Comparison of ENCODE assay signal across 39 mouse cellular contexts in genomic region chr10:58236613-58237012, GRCm38 (mm10). TPM values are rescaled to one million over a fixed set of nuclear protein-coding genes. Genes with fewer than 3 reads are reported as not detected.
DNase-seq lines count a peak whose midpoint lies in the region; ATAC-seq and TF ChIP-seq lines count a peak whose summit lies in the region.
"Had no signal": no experiment of that assay in that cellular context is flagged by ENCODE, and none has a peak within 500 bp of the region (broad histone marks: within the 10 kb centered on the region; RNA-seq: fewer than 3 reads in every experiment).

Gm4981 (minus strand) TSS chr10:58236701.

- H3K9me3 ChIP-seq in heart, embryonic 10.5 days = peaks cover 18% of the 10 kb centered on the region
- H3K9me3 ChIP-seq in stomach, postnatal 0 days (ENCODE audit: control insufficient read depth, low read length) = peaks cover 9% of the 10 kb centered on the region
- H3K9me3 ChIP-seq in forebrain, embryonic 16.5 days (ENCODE audit: control insufficient read depth, low read length) = peaks cover 13% of the 10 kb centered on the region

- ATAC-seq in common myeloid progenitor, adult 5-6 weeks (replicated peaks; ENCODE audit: low read depth, poor library complexity, severe bottlenecking) = 0 out of 2 replicates have a peak, but pooled peaks have one; percentile 5
- ATAC-seq in stomach, postnatal 0 days (ENCODE audit: low FRiP score, low TSS enrichment) = peak; percentile 9; the same call in 1 of the 2 replicates
- no peak for ATAC-seq in forebrain, embryonic 16.5 days
- ATAC-seq: forebrain, postnatal 0 days; inflammation-experienced regulatory T-cells, adult 6 months had no signal

- H3K4me3 ChIP-seq in heart, embryonic 10.5 days = no peak within 1 kb of the TSS
- H3K4me3 ChIP-seq in stomach, postnatal 0 days (ENCODE audit: low read depth, low read length) = no peak within 1 kb of the TSS
- H3K4me3 ChIP-seq in forebrain, embryonic 16.5 days (replicated peaks; ENCODE audit: low read length) = no peak within 1 kb of the TSS
- H3K4me3 ChIP-seq: embryonic facial prominence, embryonic 13.5 days; forebrain, embryonic 10.5 days; heart, embryonic 12.5 days; hindbrain, embryonic 15.5 days; kidney, embryonic 15.5 days; left cerebral cortex, adult 2 months; limb, embryonic 13.5 days; liver, embryonic 13.5 days had no signal

- no peaks in the 10 kb centered on the region for H3K36me3 ChIP-seq in heart, embryonic 10.5 days
- H3K36me3 ChIP-seq in stomach, postnatal 0 days (ENCODE audit: control insufficient read depth, insufficient read depth, low read length) = no peaks in the 10 kb centered on the region
- H3K36me3 ChIP-seq in forebrain, embryonic 16.5 days (ENCODE audit: control insufficient read depth, insufficient read depth) = no peaks in the 10 kb centered on the region
- H3K36me3 ChIP-seq: embryonic facial prominence, embryonic 13.5 days; forebrain, embryonic 10.5 days; heart, embryonic 12.5 days; hindbrain, embryonic 15.5 days; kidney, embryonic 15.5 days; limb, embryonic 13.5 days had no signal

- intact Hi-C loops in heart, postnatal 14 days (cut with DNase I) = no loop called here

- no peak within 1 kb of the TSS for H3K9ac ChIP-seq in stomach, postnatal 0 days (ENCODE audit: low read length)
- H3K9ac ChIP-seq in forebrain, embryonic 16.5 days (replicated peaks; ENCODE audit: low read depth, low read length) = no peak within 1 kb of the TSS
- H3K9ac ChIP-seq: embryonic facial prominence, embryonic 13.5 days; forebrain, postnatal 0 days; heart, embryonic 12.5 days; hindbrain, embryonic 15.5 days; kidney, embryonic 15.5 days; limb, embryonic 13.5 days; liver, embryonic 13.5 days had no signal

- H3K4me2 ChIP-seq in stomach, postnatal 0 days (replicated peaks; ENCODE audit: low read depth) = no peak within 1 kb of the TSS
- no peak within 1 kb of the TSS for H3K4me2 ChIP-seq in forebrain, embryonic 16.5 days (ENCODE audit: low read length)
- H3K4me2 ChIP-seq: embryonic facial prominence, embryonic 13.5 days; heart, embryonic 12.5 days; hindbrain, embryonic 15.5 days; kidney, embryonic 15.5 days; limb, embryonic 13.5 days; liver, embryonic 13.5 days had no signal

- peak; percentile 83 for DNase-seq in heart, embryonic 10.5 days (ENCODE audit: low spot score)
- no peak for DNase-seq in heart, postnatal 14 days
- DNase-seq in 3134 (ENCODE audit: extremely low read depth, insufficient read length, low spot score) = peak; percentile 63
- DNase-seq in stomach, postnatal 0 days (ENCODE audit: low spot score) = no peak
- no peak for DNase-seq in adipocyte (ENCODE audit: low spot score)
- DNase-seq: adrenal gland, postnatal 14 days; cerebellum, adult 11 months; cerebellum, adult 9-11 months; forebrain, postnatal 0 days; gastrocnemius, postnatal 14 days; kidney, adult 18-20 months; liver, embryonic 13.5 days; lung, adult 2 months; lung, postnatal 10 days; midbrain, embryonic 14.5 days; right cerebral cortex, postnatal 25 days; spleen, adult 18-20 months; thymus, adult 18-20 months; thymus, postnatal 25 days had no signal

- H3K27ac ChIP-seq in heart, embryonic 10.5 days = no peak within 1 kb of the TSS
- no peak within 1 kb of the TSS for H3K27ac ChIP-seq in stomach, postnatal 0 days (replicated peaks)
- no peak within 1 kb of the TSS for H3K27ac ChIP-seq in forebrain, embryonic 16.5 days (ENCODE audit: low read length)
- H3K27ac ChIP-seq: embryonic facial prominence, embryonic 13.5 days; forebrain, embryonic 10.5 days; hindbrain, embryonic 15.5 days; kidney, embryonic 15.5 days; left cerebral cortex, adult 2 months; limb, embryonic 13.5 days; liver, embryonic 13.5 days; macrophage had no signal

- TF ChIP-seq CTCF in stomach, postnatal 0 days (IDR thresholded peaks at IDR 0.05; ENCODE audit: low read depth) = no peak

- no peaks in the 10 kb centered on the region for H3K4me1 ChIP-seq in heart, embryonic 10.5 days
- no peaks in the 10 kb centered on the region for H3K4me1 ChIP-seq in stomach, postnatal 0 days (replicated peaks; ENCODE audit: control insufficient read depth, insufficient read depth)
- no peaks in the 10 kb centered on the region for H3K4me1 ChIP-seq in forebrain, embryonic 16.5 days (replicated peaks; ENCODE audit: control insufficient read depth, insufficient read depth, low read length)
- H3K4me1 ChIP-seq: embryonic facial prominence, embryonic 13.5 days; forebrain, embryonic 10.5 days; heart, embryonic 12.5 days; hindbrain, embryonic 15.5 days; kidney, embryonic 15.5 days; limb, embryonic 13.5 days; liver, embryonic 13.5 days had no signal

- no peak for TF ChIP-seq EP300 in stomach, postnatal 0 days (optimal IDR thresholded peaks at IDR 0.05)

- 84% methylated on average over 10 of the region's 10 CpGs for WGBS in heart, embryonic 10.5 days
- 88% methylated on average over 10 of the region's 10 CpGs for WGBS in stomach, postnatal 0 days
- WGBS in forebrain, embryonic 16.5 days = 87% methylated on average over 10 of the region's 10 CpGs

- no peaks in the 10 kb centered on the region for H3K27me3 ChIP-seq in heart, embryonic 10.5 days (ENCODE audit: insufficient read depth, poor library complexity, severe bottlenecking)
- no peaks in the 10 kb centered on the region for H3K27me3 ChIP-seq in stomach, postnatal 0 days (ENCODE audit: control insufficient read depth, insufficient read depth, low read length)
- no peaks in the 10 kb centered on the region for H3K27me3 ChIP-seq in forebrain, embryonic 16.5 days (replicated peaks; ENCODE audit: control insufficient read depth, insufficient read depth, low read length)
- H3K27me3 ChIP-seq: embryonic facial prominence, embryonic 13.5 days; heart, embryonic 12.5 days; hindbrain, embryonic 15.5 days; kidney, embryonic 15.5 days; limb, embryonic 13.5 days; liver, embryonic 13.5 days had no signal

RNA-seq across cellular contexts. Expression of gene Gm4981, which starts in this region (rescaled TPM):
- polyA plus RNA-seq in heart, embryonic 10.5 days (2016; fragmentation: Nextera tagmentation; extraction: Ambion mirVana) = 0.06 TPM in 1 of 2 replicates, not detected in the other
- not detected for total RNA-seq in heart, postnatal 14 days (2021)
- not detected in 2 replicates for total RNA-seq in common myeloid progenitor, adult 5-6 weeks (2017)
- polyA plus RNA-seq in stomach, postnatal 0 days (2015; fragmentation: Nextera tagmentation; extraction: Ambion mirVana) = not detected in 2 replicates
- polyA plus RNA-seq in forebrain, embryonic 16.5 days (2015; fragmentation: Nextera tagmentation; extraction: Ambion mirVana) = not detected in 2 replicates
- total RNA-seq: adrenal gland, postnatal 14 days; CH12.LX; forebrain, postnatal 0 days; gastrocnemius, postnatal 14 days; granulocyte monocyte progenitor cell, adult 5-6 weeks; hematopoietic stem cell, adult 5-6 weeks; layer of hippocampus, adult 18-20 months; left cerebral cortex, adult 2 months; left cerebral cortex, postnatal 25 days; megakaryocyte-erythroid progenitor cell, adult 5-6 weeks had no signal
- polyA plus RNA-seq: embryonic facial prominence, embryonic 13.5 days; forebrain, embryonic 10.5 days; forebrain, postnatal 0 days; heart, embryonic 12.5 days; heart, postnatal 0 days; hindbrain, embryonic 15.5 days; inflammation-experienced regulatory T-cells, adult 6 months; kidney, embryonic 15.5 days; limb, embryonic 13.5 days; liver, embryonic 13.5 days; lung, adult 2 months; macrophage; midbrain, embryonic 14.5 days; neural tube, embryonic 11.5 days; stomach, embryonic 14.5 days had no signal

Comparison
In these comparisons a context has a peak if more than half of its experiments do, and no peak if none do; other contexts are left out.
1. Peak in DNase-seq in heart, embryonic 10.5 days; RNA of the gene not detected or under 1 TPM.
2. Peak in ATAC-seq in common myeloid progenitor, adult 5-6 weeks; RNA of the gene not detected or under 1 TPM.
3. Peak in ATAC-seq in stomach, postnatal 0 days; RNA of the gene not detected or under 1 TPM.